Mouse (Mus musculus) large intestine, adult 2 months (tissue): ENCODE measurements around the gene Ppm1e. TPM values are rescaled to one million over a fixed set of nuclear protein-coding genes. Genes with fewer than 3 reads are reported as not detected.

Experiments used
- DNase-seq: peaks from one replicate; pipeline ENCODE4 v3.0.0-alpha.2; 2012; ENCODE audit warnings: low read depth, low spot score
- WGBS: fragments of 180-500 bp; shearing (Covaris S2); methylation state at CpG from one replicate; pipeline ENCODE4 v1.1.7; 2018; 5-methylcytosine and 5-hydroxymethylcytosine counted together
- polyA plus RNA-seq: library from polyadenylated mRNA; depleted of rRNA; stranded (reverse); fragments of >200 nt; gene quantifications from 2 replicates; pipeline ENCODE4 v1.2.3, GENCODE M21; 2012

The Ppm1e gene
- polyA plus RNA-seq, 1 experiment: 0.69 TPM

DNA sequence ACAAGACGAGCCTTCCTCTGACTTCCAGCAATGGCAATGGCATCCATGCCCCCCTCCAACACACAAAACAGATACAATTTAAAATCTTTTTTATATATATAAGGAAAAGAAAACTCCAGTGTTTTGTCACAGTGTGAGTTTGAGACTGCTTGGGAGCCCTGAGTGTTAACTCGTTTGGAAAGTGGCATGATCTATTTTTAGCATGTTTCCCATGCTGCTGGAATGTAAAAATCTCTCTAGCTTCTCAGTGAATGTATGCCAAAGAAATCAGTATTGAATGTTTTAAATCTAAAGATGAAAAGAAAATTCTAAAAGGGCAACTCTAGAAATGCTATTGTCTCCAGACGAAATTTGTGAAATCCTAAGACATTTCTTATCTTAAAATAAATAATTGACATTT is 45.3 kb downstream of the Ppm1e start:
- no peak for DNase-seq
- WGBS: 44% methylated on average over 3 of the region's 3 CpGs

DNA sequence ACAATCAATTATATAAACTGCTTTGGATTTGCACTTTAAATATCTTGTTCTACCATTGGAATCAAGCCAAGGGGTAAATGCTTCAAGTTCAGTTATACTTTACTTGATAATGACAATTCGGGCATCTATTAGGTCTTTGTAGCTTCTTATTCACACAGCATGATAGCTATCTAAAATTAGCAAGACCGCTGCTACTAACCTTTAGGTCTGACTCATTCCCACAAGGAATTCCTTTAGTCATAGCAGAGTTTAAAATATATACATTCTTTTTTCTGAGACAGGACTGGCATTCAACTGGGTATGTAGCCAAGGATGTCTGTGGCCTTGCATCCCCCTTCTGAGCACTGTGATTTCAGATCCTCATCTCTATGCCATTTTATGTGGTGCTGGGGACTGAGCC is 48.5 kb downstream of the Ppm1e start:
- 79% methylated on average over 2 of the region's 2 CpGs for WGBS
- DNase-seq: no peak

DNA sequence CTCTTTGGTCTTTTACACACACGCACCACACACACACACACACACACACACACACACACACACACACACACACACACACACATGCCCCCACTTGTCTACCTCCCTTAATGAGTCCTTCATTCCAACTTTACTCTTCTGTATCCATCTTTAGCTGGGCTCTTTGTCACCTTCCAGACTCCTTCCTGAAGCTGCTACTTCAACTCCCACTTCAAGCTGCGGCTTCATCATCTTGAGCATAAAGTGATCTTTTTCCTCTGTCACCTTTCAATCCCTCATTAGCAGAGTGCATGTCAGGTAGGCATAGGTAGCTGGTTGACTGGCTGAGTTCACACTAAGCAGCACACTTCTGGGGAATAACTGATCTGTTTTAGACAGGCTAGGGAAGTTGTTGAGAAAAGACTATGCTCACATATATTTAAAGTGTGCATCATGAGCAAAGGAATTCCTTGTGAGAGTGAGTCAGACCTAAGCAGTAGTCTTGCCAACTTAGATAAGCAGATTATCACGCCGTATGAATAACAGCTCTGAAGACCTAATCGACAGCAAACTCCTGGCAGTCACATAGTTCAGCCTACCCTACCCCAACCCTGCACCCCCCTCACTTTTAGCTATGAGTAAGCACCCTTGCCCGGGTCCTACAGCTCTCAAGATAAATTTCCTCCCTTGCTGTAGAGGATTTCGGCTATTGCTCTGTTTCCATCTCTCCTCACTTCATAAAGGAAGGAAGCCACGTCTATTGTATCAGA is 49.3 kb downstream of the Ppm1e start:
- WGBS: 56% methylated on average over 8 of the region's 8 CpGs
- DNase-seq: no peak

GRCm38 (mm10) chr11:87299066-87299465 is 59.8 kb downstream of the Ppm1e start:
- no peak for DNase-seq
- WGBS: 72% methylated on average over 5 of the region's 5 CpGs

DNA sequence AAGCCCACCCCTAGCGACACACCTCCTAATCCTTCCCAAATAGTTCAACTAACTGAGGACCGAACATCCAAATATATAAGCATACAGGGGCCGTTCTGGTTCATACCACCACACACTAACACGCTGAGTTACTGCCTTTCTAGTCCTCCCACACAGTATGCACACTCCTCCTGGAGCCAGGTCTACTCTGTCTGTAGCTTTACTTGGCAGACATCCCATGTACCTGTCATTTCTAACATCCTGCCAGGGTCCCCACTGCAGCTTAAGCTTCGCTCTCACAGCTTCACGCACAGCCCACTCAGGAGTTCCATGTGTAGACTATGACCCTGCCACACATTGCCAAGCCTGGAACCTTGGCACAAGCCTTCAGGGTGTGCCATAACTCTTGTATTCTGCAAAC is 62.4 kb downstream of the Ppm1e start:
- no peak for DNase-seq
- 82% methylated on average over 6 of the region's 6 CpGs for WGBS

- no peak for DNase-seq
- WGBS: 85% methylated on average over 2 of the region's 2 CpGs
These were observed 63.2 kb downstream of the Ppm1e start for GRCm38 (mm10) chr11:87295636-87296035.

DNA sequence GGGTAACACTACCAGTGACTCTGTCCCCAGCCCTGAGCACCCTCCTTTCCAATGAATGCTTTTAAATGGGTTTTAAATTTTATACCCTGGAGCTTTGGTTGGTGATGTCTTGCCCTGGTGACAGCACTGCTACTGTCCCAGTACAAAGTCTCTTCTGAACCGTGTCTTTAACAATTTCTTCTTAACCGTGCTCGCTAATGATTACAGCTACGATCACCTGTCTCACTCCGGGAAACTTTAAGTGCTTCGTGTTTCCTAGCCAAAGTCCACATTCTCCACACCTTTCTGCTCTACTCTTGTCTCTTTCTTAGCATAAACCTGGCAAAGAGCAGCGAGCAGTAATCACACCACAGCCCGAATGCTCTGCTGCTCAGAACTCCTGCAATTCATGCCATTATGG is 69.5 kb downstream of the Ppm1e start:
- WGBS: 41% methylated on average over 8 of the region's 8 CpGs
- peak; percentile 4 for DNase-seq

DNA sequence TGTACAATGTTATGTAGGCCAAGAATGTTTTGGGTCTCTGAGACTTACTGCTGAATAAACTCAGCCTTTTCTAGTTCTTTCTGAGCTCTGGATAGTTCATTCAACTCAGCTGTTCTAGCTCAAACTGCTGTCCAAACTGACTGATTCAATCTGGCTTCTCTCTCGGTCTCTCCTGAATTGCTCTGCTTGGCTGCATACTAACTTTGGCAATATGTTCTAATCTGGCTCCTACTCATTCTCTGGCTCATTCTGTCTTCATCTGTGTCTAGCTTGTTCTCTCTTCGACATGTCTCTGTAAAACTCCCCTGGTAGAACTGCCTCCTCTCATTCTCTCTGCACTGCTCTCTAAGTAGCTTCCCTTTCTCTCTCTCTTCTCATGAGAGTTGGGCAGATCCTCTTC is 72.6 kb downstream of the Ppm1e start:
- WGBS: 77% methylated on average over 2 of the region's 2 CpGs
- no peak for DNase-seq

- 73% methylated on average over 7 of the region's 7 CpGs for WGBS
- no peak for DNase-seq
These were observed 76.8 kb downstream of the Ppm1e start for GRCm38 (mm10) chr11:87281907-87282475.

GRCm38 (mm10) chr11:87279461-87279860 is 79.4 kb downstream of the Ppm1e start:
- DNase-seq: no peak
- whole genome bisulfite sequencing: 55% methylated on average over 5 of the region's 5 CpGs

DNA sequence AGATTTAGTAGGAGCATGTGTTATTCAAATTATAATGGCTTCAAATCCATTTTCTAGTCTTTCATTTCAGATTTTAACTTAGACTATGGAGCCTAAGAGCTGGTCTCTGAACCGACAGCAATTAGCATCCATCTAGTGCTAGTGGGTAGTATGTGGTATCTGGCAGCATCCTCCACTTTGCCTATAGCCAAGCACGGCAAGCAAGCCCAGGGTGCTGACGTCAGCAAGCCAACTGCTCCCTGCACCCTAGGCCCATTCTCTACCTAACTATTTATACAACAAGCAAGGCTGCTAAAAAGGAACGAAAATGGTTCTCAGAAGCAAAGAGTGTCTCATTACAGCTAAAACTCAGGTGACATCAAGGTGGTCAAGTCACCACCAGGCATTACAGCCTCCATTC is 80.0 kb downstream of the Ppm1e start:
- DNase-seq: no peak
- WGBS: 74% methylated on average over 4 of the region's 4 CpGs

GRCm38 (mm10) chr11:87276240-87276985 is 82.4 kb downstream of the Ppm1e start:
- no peak for DNase-seq
- WGBS: 7% methylated on average over 5 of the region's 5 CpGs

DNA sequence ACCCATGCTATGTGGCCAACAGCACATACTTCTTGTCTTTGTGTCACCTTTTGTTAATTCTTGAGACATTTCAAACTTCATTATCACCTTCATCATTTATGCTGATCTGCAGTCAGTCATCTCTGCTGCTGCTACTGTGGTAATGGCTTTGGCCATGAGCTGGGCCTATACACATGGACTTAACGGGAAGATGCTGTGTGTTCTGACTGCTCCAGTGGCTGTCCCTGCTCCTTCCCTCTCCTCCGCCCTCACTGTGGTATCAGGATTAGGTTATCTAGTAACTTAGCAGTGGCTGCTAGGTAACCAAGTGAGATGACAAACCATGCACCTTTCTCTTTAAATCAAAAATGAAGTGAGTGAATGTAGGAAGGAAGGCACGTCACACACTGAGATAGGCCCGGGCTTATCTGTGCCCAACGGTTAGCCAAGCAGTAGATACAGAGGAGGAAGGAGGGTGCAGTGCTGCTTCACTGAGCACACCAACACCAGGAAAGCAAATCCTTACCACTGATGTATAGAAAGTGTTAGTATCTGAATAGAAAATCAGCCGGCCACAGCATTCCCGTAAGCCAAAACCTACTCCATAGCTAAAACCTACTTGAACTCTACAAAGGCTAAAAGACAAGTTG is 83.3 kb downstream of the Ppm1e start:
- WGBS: 92% methylated on average over 7 of the region's 7 CpGs
- DNase-seq: no peak

- 87% methylated on average over 5 of the region's 5 CpGs for WGBS
- no peak for DNase-seq
These were observed 86.1 kb downstream of the Ppm1e start for GRCm38 (mm10) chr11:87272725-87273124.

DNA sequence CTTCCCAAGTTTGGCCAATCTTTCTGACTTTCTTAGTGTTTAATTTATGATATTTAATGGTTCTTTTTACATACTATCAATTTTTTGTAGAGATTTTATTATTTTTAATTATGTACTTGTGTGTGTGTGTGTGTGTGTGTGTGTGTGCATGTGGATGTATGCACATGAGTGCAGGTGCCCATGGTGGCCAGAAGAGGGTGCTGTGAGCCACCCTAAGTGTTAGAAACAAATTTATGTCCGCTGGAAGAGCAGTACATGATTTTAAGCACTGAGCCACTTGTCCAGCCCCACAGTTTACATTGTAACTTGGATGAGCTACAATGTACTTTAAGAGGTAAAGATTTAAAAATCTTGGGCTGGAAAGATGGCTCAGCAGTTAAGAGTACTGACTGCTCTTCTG is 87.3 kb downstream of the Ppm1e start:
- 92% methylated on average over 1 of the region's 1 CpGs for WGBS
- no peak for DNase-seq

GRCm38 (mm10) chr11:87270958-87271357 is 87.9 kb downstream of the Ppm1e start:
- no peak for DNase-seq
- 13% methylated on average over 2 of the region's 2 CpGs for WGBS

DNA sequence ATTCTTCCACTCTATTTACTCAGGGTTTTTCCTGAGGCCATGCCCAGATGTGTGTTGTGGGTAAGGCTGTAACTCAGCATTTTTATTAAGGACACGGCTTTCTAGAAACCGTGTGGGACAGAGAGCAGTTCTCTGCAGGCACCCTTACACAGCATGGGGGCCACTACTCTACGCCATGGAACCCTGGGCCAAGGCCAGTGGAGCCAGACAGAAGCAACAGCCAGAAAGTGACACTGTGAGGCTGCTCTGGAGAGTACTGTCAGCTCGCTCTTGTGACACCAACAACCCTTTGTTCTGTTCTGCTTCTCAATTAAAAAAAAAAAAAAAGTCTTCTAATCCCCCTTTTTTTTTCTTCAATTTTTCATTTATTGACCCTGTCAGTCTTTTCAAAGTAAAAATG is 88.4 kb downstream of the Ppm1e start:
- WGBS: 67% methylated on average over 4 of the region's 4 CpGs

DNA sequence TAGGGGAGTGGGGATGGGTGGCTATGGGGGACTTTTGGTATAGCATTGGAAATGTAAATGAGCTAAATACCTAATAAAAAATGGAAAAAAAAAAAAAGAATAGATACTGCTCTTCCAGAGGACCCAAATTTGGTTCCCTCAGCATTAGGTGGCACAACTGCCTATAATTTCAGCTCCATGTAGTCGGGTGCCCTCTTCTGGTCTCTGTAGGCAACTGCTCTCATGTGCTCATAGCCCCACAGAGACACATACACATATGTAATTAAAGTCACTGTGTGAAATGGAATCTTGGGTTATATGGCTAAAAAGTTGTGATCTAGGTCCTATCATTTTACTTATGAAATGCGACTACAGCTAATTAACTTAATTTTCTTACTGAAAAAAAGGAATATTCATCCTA is 90.0 kb downstream of the Ppm1e start:
- no peak for DNase-seq
- 87% methylated on average over 2 of the region's 2 CpGs for WGBS

More for the DNA sequence above, 88.4 kb downstream of the Ppm1e start:
- no peak for DNase-seq

GRCm38 (mm10) chr11:87266246-87266645 is 92.6 kb downstream of the Ppm1e start:
- WGBS: 60% methylated on average over 4 of the region's 4 CpGs
- no peak for DNase-seq

- WGBS: 35% methylated on average over 7 of the region's 7 CpGs
- no peak for DNase-seq
These were observed 94.9 kb downstream of the Ppm1e start for GRCm38 (mm10) chr11:87263946-87264345.
